Mouse (Mus musculus): Measurements from ENCODE around the gene Radil.
A peak's percentile ranks its signal among the peaks of the same experiment; 100 is the strongest.

Gene Radil

GRCm38 (mm10) chr5:142545014-142545795 is 5.7 kb downstream of the Radil start:
- DNase-seq (ENCODE audit: extremely low read depth, low read depth): no peak

- DNase-seq (ENCODE audit: extremely low read depth, low read depth): no peak
Observed at GRCm38 (mm10) chr5:142537286-142537685, 13.6 kb downstream of the Radil start.

GRCm38 (mm10) chr5:142535388-142535787 is 15.5 kb downstream of the Radil start:
- DNase-seq (ENCODE audit: extremely low read depth, low read depth): no peak

- no peak for DNase-seq (ENCODE audit: extremely low read depth, low read depth)
Observed at GRCm38 (mm10) chr5:142529915-142530314, 21.0 kb downstream of the Radil start, which contains the start of gene Papolb. Gene Papolb (minus strand): TSS chr5:142530076.

- DNase-seq (ENCODE audit: extremely low read depth, low read depth): no peak
Observed at GRCm38 (mm10) chr5:142524711-142525464, 26.0 kb downstream of the Radil start.

- DNase-seq (ENCODE audit: extremely low read depth, low read depth): peak; percentile 43
Observed at GRCm38 (mm10) chr5:142521195-142521866, 29.6 kb downstream of the Radil start.

GRCm38 (mm10) chr5:142520360-142520759 is 30.5 kb downstream of the Radil start:
- DNase-seq (ENCODE audit: extremely low read depth, low read depth): no peak

GRCm38 (mm10) chr5:142518973-142519372 is 31.9 kb downstream of the Radil start:
- DNase-seq (ENCODE audit: extremely low read depth, low read depth): no peak

GRCm38 (mm10) chr5:142512112-142512511 is 38.8 kb downstream of the Radil start:
- no peak for DNase-seq (ENCODE audit: extremely low read depth, low read depth)

- DNase-seq (ENCODE audit: extremely low read depth, low read depth): no peak
Observed at GRCm38 (mm10) chr5:142510061-142510414, 40.9 kb downstream of the Radil start.

GRCm38 (mm10) chr5:142509141-142510060 is 41.5 kb downstream of the Radil start:
- no peak for DNase-seq (ENCODE audit: extremely low read depth, low read depth)

- DNase-seq (ENCODE audit: extremely low read depth, low read depth): no peak
Observed at GRCm38 (mm10) chr5:142505695-142506423, 45.0 kb downstream of the Radil start.

GRCm38 (mm10) chr5:142504175-142504574 is 46.7 kb downstream of the Radil start:
- no peak for DNase-seq (ENCODE audit: extremely low read depth, low read depth)

GRCm38 (mm10) chr5:142502414-142502813 is 48.5 kb downstream of the Radil start:
- peak; percentile 55 for DNase-seq (ENCODE audit: extremely low read depth, low read depth)

GRCm38 (mm10) chr5:142500918-142501317 is 50.0 kb downstream of the Radil start:
- no peak for DNase-seq (ENCODE audit: extremely low read depth, low read depth)

GRCm38 (mm10) chr5:142498964-142499363 is 51.9 kb downstream of the Radil start:
- no peak for DNase-seq (ENCODE audit: extremely low read depth, low read depth)

- DNase-seq (ENCODE audit: extremely low read depth, low read depth): no peak
Observed at GRCm38 (mm10) chr5:142495321-142496096, 55.4 kb downstream of the Radil start.

- no peak for DNase-seq (ENCODE audit: extremely low read depth, low read depth)
Observed at GRCm38 (mm10) chr5:142493307-142493706, 57.6 kb downstream of the Radil start.

GRCm38 (mm10) chr5:142489955-142490707 is 60.8 kb downstream of the Radil start:
- DNase-seq (ENCODE audit: extremely low read depth, low read depth): no peak

Data from MEL-GATA-1-ER (cell line).